Mouse (Mus musculus) bone marrow macrophage, adult 2 months (primary cell): ENCODE measurements at regions not wholly inside any gene's neighbourhood (a gene's known extent, or its start where the extent isn't known, plus 50 kb on each side); places are given as distances from the start of the nearest gene placed in this dataset.

Source experiments
- CTCF ChIP-seq: IDR thresholded peaks from 2 replicates; pipeline ENCODE4 v1.5.1; 2012; ENCODE audit warnings: low read depth, mild to moderate bottlenecking, low read length, moderate library complexity
- POLR2A ChIP-seq: IDR thresholded peaks from 2 replicates; pipeline ENCODE4 v1.6.1; 2012; ENCODE audit warnings: mild to moderate bottlenecking, low read depth, low read length, borderline replicate concordance

GRCm38 (mm10) chr1:128808599-128808998 is 216.5 kb upstream of the Cxcr4 start:
- TF ChIP-seq CTCF (no peak), POLR2A (no peak)
